8 mouse cellular contexts compared by ENCODE assay signal in the genomic region with DNA sequence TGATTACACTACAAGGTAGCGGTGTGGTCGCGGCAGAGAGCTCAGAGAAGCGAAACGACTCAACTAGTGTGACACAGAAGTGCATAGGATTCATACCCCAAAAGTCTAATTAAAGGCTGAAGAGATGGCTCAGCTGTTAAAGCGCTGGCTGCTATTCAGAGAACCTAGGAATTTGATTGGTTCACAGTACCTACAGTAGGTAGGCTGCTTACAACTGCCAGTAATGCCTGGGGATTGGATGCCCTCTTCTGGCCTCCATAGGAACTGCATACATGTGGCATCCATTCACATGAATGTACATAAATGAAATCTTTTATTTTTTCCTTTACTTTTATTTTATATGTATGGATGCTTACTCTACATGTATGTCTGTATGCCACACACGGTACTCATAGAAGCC. TPM values are rescaled to one million over a fixed set of nuclear protein-coding genes. Genes with fewer than 3 reads are reported as not detected.
DNase-seq lines count a peak whose midpoint lies in the region; ATAC-seq and TF ChIP-seq lines count a peak whose summit lies in the region.

No protein-coding gene starts in this region.

- H3K4me1 ChIP-seq in forebrain, embryonic 11.5 days (replicated peaks; ENCODE audit: control insufficient read depth, insufficient read depth, low read length), result 0 out of 2 replicates have a peak, but pooled peaks cover 1% of the 10 kb centered on the region
- H3K4me1 ChIP-seq in forebrain, embryonic 15.5 days, result peaks cover 12% of the 10 kb centered on the region
- peaks cover 4% of the 10 kb centered on the region; the same call in 1 of the 2 replicates for H3K4me1 ChIP-seq in lung, embryonic 14.5 days (ENCODE audit: insufficient read depth)

- H3K27ac ChIP-seq in forebrain, embryonic 11.5 days (ENCODE audit: low read depth, low read length), result no peak overlapping the region
- H3K27ac ChIP-seq in forebrain, embryonic 15.5 days (replicated peaks), result no peak overlapping the region
- no peak overlapping the region for H3K27ac ChIP-seq in lung, embryonic 14.5 days (ENCODE audit: low read depth)

- ATAC-seq in forebrain, embryonic 11.5 days (replicated peaks; ENCODE audit: low FRiP score), result no peak
- no peak for ATAC-seq in forebrain, embryonic 15.5 days (replicated peaks)
- ATAC-seq in lung, embryonic 14.5 days (ENCODE audit: insufficient read depth), result no peak

- H3K9ac ChIP-seq in forebrain, embryonic 11.5 days (ENCODE audit: low read length), result no peak overlapping the region
- no peak overlapping the region for H3K9ac ChIP-seq in forebrain, embryonic 15.5 days (replicated peaks)
- H3K9ac ChIP-seq in lung, embryonic 14.5 days, result no peak overlapping the region

- WGBS in forebrain, embryonic 11.5 days, result 32% methylated on average over 7 of the region's 7 CpGs
- 22% methylated on average over 7 of the region's 7 CpGs for WGBS in forebrain, embryonic 15.5 days
- WGBS in lung, embryonic 14.5 days, result 22% methylated on average over 7 of the region's 7 CpGs

- TF ChIP-seq CTCF in lung, embryonic 14.5 days (IDR thresholded peaks at IDR 0.05; ENCODE audit: low read depth), result peak; percentile 80

- H3K9me3 ChIP-seq in forebrain, embryonic 11.5 days (ENCODE audit: control insufficient read depth, low read length), result no peaks in the 10 kb centered on the region
- no peaks in the 10 kb centered on the region for H3K9me3 ChIP-seq in forebrain, embryonic 15.5 days
- no peaks in the 10 kb centered on the region for H3K9me3 ChIP-seq in lung, embryonic 14.5 days (ENCODE audit: low read depth, low read length)

- H3K4me3 ChIP-seq in forebrain, embryonic 11.5 days (ENCODE audit: low read depth, low read length), result no peak overlapping the region
- H3K4me3 ChIP-seq in forebrain, embryonic 15.5 days, result no peak overlapping the region
- no peak overlapping the region for H3K4me3 ChIP-seq in lung, embryonic 14.5 days (ENCODE audit: low read depth, low read length)

- H3K4me2 ChIP-seq in forebrain, embryonic 11.5 days (ENCODE audit: low read depth, low read length, severe bottlenecking), result no peak overlapping the region
- no peak overlapping the region for H3K4me2 ChIP-seq in forebrain, embryonic 15.5 days (replicated peaks)
- H3K4me2 ChIP-seq in lung, embryonic 14.5 days, result no peak overlapping the region

- H3K36me3 ChIP-seq in forebrain, embryonic 11.5 days (ENCODE audit: control insufficient read depth, insufficient read depth, low read length), result no peaks in the 10 kb centered on the region
- H3K36me3 ChIP-seq in forebrain, embryonic 15.5 days, result no peaks in the 10 kb centered on the region
- H3K36me3 ChIP-seq in lung, embryonic 14.5 days (ENCODE audit: insufficient read depth), result no peaks in the 10 kb centered on the region

- DNase-seq in forebrain, embryonic 11.5 days (ENCODE audit: low spot score), result peak; percentile 73
- DNase-seq in urinary bladder, postnatal 14 days (ENCODE audit: low spot score), result peak; percentile 65
- DNase-seq in urinary bladder, adult 2 months (ENCODE audit: low spot score), result no peak
- peak; percentile 74 to 82 for DNase-seq in cerebellum, postnatal 10 days
- DNase-seq in induced T-regulatory cell, adult 2 months (ENCODE audit: low read depth), result peak; percentile 79
- DNase-seq in lung, embryonic 14.5 days, result peak; percentile 76
- DNase-seq in spleen, postnatal 36 days (ENCODE audit: low spot score in 2 of 2), result peak; percentile 29 to 31

- peaks cover 23% of the 10 kb centered on the region for H3K27me3 ChIP-seq in forebrain, embryonic 11.5 days (ENCODE audit: control insufficient read depth, insufficient read depth, low read length)
- H3K27me3 ChIP-seq in forebrain, embryonic 15.5 days, result peaks cover 33% of the 10 kb centered on the region
- H3K27me3 ChIP-seq in lung, embryonic 14.5 days (ENCODE audit: insufficient read depth, low read length), result peaks cover 25% of the 10 kb centered on the region

RNA-seq across cellular contexts. Expression of gene Phlda2, which starts 3.7 kb away (rescaled TPM):
- 1.2 and 2.3 TPM in 2 replicates for polyA plus RNA-seq in forebrain, embryonic 11.5 days (2014; fragmentation: Nextera tagmentation; extraction: Ambion mirVana)
- polyA plus RNA-seq in forebrain, embryonic 15.5 days (2015; fragmentation: Nextera tagmentation; extraction: Ambion mirVana), result 0.26 and 0.47 TPM in 2 replicates
- polyA plus RNA-seq in urinary bladder, adult 2 months (2012; rRNA removed), result 25.1 and 28.0 TPM in 2 replicates
- polyA plus RNA-seq in lung, embryonic 14.5 days (2014; fragmentation: Nextera tagmentation; extraction: Ambion mirVana), result 2.9 and 3.9 TPM in 2 replicates

RNA-seq across cellular contexts. Expression of gene Slc22a18, which starts 33.1 kb away (rescaled TPM):
- polyA plus RNA-seq in forebrain, embryonic 11.5 days (2014; fragmentation: Nextera tagmentation; extraction: Ambion mirVana), result 0.20 and 0.29 TPM in 2 replicates
- 0.29 and 0.68 TPM in 2 replicates for polyA plus RNA-seq in forebrain, embryonic 15.5 days (2015; fragmentation: Nextera tagmentation; extraction: Ambion mirVana)
- 17.8 and 19.0 TPM in 2 replicates for polyA plus RNA-seq in urinary bladder, adult 2 months (2012; rRNA removed)
- polyA plus RNA-seq in lung, embryonic 14.5 days (2014; fragmentation: Nextera tagmentation; extraction: Ambion mirVana), result 0.91 and 1.4 TPM in 2 replicates

RNA-seq across cellular contexts. Expression of gene Nap1l4, which starts 42.2 kb away (rescaled TPM):
- 214 and 239 TPM in 2 replicates for polyA plus RNA-seq in forebrain, embryonic 11.5 days (2014; fragmentation: Nextera tagmentation; extraction: Ambion mirVana)
- polyA plus RNA-seq in forebrain, embryonic 15.5 days (2015; fragmentation: Nextera tagmentation; extraction: Ambion mirVana), result 347 and 356 TPM in 2 replicates
- polyA plus RNA-seq in urinary bladder, adult 2 months (2012; rRNA removed), result 133 and 136 TPM in 2 replicates
- 132 and 141 TPM in 2 replicates for polyA plus RNA-seq in lung, embryonic 14.5 days (2014; fragmentation: Nextera tagmentation; extraction: Ambion mirVana)

RNA-seq across cellular contexts. Expression of gene Cdkn1c, which starts 45.8 kb away (rescaled TPM):
- polyA plus RNA-seq in forebrain, embryonic 11.5 days (2014; fragmentation: Nextera tagmentation; extraction: Ambion mirVana), result 372 and 435 TPM in 2 replicates
- 139 and 142 TPM in 2 replicates for polyA plus RNA-seq in forebrain, embryonic 15.5 days (2015; fragmentation: Nextera tagmentation; extraction: Ambion mirVana)
- polyA plus RNA-seq in urinary bladder, adult 2 months (2012; rRNA removed), result 17.5 TPM in 2 replicates
- 587 and 596 TPM in 2 replicates for polyA plus RNA-seq in lung, embryonic 14.5 days (2014; fragmentation: Nextera tagmentation; extraction: Ambion mirVana)
